Mouse (Mus musculus) heart, adult 2 months (tissue): Measurements from ENCODE around the gene Matn1. TPM values are rescaled to one million over a fixed set of nuclear protein-coding genes. Genes with fewer than 3 reads are reported as not detected.

Experiments used
- DNase-seq, 2 experiments: peaks; one replicate each; pipeline ENCODE4 v3.0.0; 2021
- H3K27ac ChIP-seq: fragments of 200-600 bp; 2 replicates; pipeline ENCODE4 v1.8.1; 2022
- H3K27me3 ChIP-seq: fragments of 200-500 bp; 2 replicates; pipeline ENCODE4 v1.6.1; 2012; ENCODE audit warnings: mild to moderate bottlenecking, low read length, inconsistent platforms, mixed read lengths; ENCODE audit not compliant: control insufficient read depth, insufficient read depth
- H3K36me3 ChIP-seq: fragments of 200-500 bp; 2 replicates; pipeline ENCODE4 v1.6.1; 2012; ENCODE audit warnings: low read length, inconsistent platforms; ENCODE audit not compliant: control insufficient read depth, insufficient read depth
- H3K4me1 ChIP-seq: fragments of 200-500 bp; 2 replicates; pipeline ENCODE4 v1.6.1; 2011; ENCODE audit warnings: low read length; ENCODE audit not compliant: control insufficient read depth, insufficient read depth
- H3K4me3 ChIP-seq: fragments of 200-600 bp; 2 replicates; pipeline ENCODE4 v1.8.1; 2022
- H3K79me2 ChIP-seq: fragments of 200-500 bp; replicated peaks from 2 replicates; pipeline ENCODE4 v1.6.1; 2012; ENCODE audit warnings: mild to moderate bottlenecking, inconsistent platforms, low read length, moderate library complexity, mixed read lengths; ENCODE audit not compliant: control insufficient read depth, insufficient read depth
- H3K9ac ChIP-seq: fragments of 200-500 bp; 2 replicates; pipeline ENCODE4 v1.6.1; 2012; ENCODE audit warnings: low read depth, mild to moderate bottlenecking, control low read depth, inconsistent platforms, low read length, mixed read lengths
- CTCF ChIP-seq: fragments of 200-600 bp; IDR thresholded peaks from 2 replicates; pipeline ENCODE4 v1.8.1; 2022; ENCODE audit warnings: antibody characterized with exemption, mild to moderate bottlenecking, moderate library complexity
- EP300 ChIP-seq: fragments of 200-500 bp; IDR thresholded peaks from 2 replicates; pipeline ENCODE4 v1.6.1; 2011; ENCODE audit warnings: low read depth, low read length, control low read depth; ENCODE audit not compliant: insufficient read depth
- POLR2A ChIP-seq: fragments of 200-500 bp; IDR thresholded peaks from 2 replicates; pipeline ENCODE4 v1.6.1; 2011; ENCODE audit warnings: mild to moderate bottlenecking, low read depth, low read length, control low read depth; ENCODE audit not compliant: insufficient read depth
- WGBS: fragments of 180-500 bp; shearing (Covaris S2); methylation state at CpG from one replicate; pipeline ENCODE4 v1.1.7; 2018; 5-methylcytosine and 5-hydroxymethylcytosine counted together
- intact Hi-C: fragments of 180-260 bp; cut with DNase I; formaldehyde crosslinking; loops from one replicate; pipeline ENCODE4 v1.15.1; 2025
- polyA plus RNA-seq: library from polyadenylated mRNA; depleted of rRNA; stranded (reverse); fragments of >200 nt; gene quantifications from 2 replicates; pipeline ENCODE4 v1.2.3, GENCODE M21; 2012
- total RNA-seq, 2 experiments: library from RNA; stranded (reverse); gene quantifications; 2 replicates each; pipeline ENCODE4 v1.2.3; 2021

Gene Matn1
- total and polyA plus RNA-seq, 3 experiments = 0.10 TPM; not detected in 2

GRCm38 (mm10) chr4:130909167-130909874 is 34.9 kb upstream of the Matn1 start:
- 67% methylated on average over 17 of the region's 17 CpGs for WGBS
- H3K27ac ChIP-seq = no peak overlapping the region
- H3K27me3 ChIP-seq = no peaks in the 10 kb centered on the region
- intact Hi-C loops = no loop called here
- H3K4me1 ChIP-seq = no peaks in the 10 kb centered on the region
- H3K9ac ChIP-seq = no peak overlapping the region
- H3K4me3 ChIP-seq = no peak overlapping the region
- no peak for TF ChIP-seq POLR2A
- no peak for TF ChIP-seq CTCF
- no peak for TF ChIP-seq EP300
- H3K79me2 ChIP-seq = no peaks in the 10 kb centered on the region
- no peak for DNase-seq
- no peaks in the 10 kb centered on the region for H3K36me3 ChIP-seq

- DNase-seq = no peak
- no peak overlapping the region for H3K27ac ChIP-seq
- H3K4me3 ChIP-seq = no peak overlapping the region
- intact Hi-C loops = no loop called here
- H3K9ac ChIP-seq = no peak overlapping the region
- 25% methylated on average over 7 of the region's 7 CpGs for WGBS
- H3K79me2 ChIP-seq = no peaks in the 10 kb centered on the region
- no peaks in the 10 kb centered on the region for H3K4me1 ChIP-seq
- no peak for TF ChIP-seq CTCF
- TF ChIP-seq POLR2A = no peak
- TF ChIP-seq EP300 = no peak
- no peaks in the 10 kb centered on the region for H3K27me3 ChIP-seq
- H3K36me3 ChIP-seq = no peaks in the 10 kb centered on the region
These were observed 33.5 kb upstream of the Matn1 start for GRCm38 (mm10) chr4:130910666-130911065.

- Histone ChIP-seq H3K9ac (no peak overlapping the region), H3K4me1 (no peaks in the 10 kb centered on the region), H3K4me3 (no peak overlapping the region), H3K27ac (no peak overlapping the region), H3K27me3 (no peaks in the 10 kb centered on the region), H3K36me3 (no peaks in the 10 kb centered on the region), H3K79me2 (no peaks in the 10 kb centered on the region)
- TF ChIP-seq CTCF (no peak), POLR2A (no peak), EP300 (no peak)
- no peak for DNase-seq
- intact Hi-C loops = no loop called here
- 85% methylated on average over 3 of the region's 3 CpGs for WGBS
These were observed 31.6 kb upstream of the Matn1 start for GRCm38 (mm10) chr4:130912626-130913025.

- peak; percentile 51 to 74 for DNase-seq
- no peaks in the 10 kb centered on the region for H3K4me1 ChIP-seq
- TF ChIP-seq POLR2A (peak; percentile 48; the same call in 1 of the 2 replicates), EP300 (no peak), CTCF (no peak)
- H3K27ac ChIP-seq = no peak within 1 kb of the TSS
- intact Hi-C loops = no loop called here
- H3K36me3 ChIP-seq = no peaks in the 10 kb centered on the region
- WGBS = 52% methylated on average over 11 of the region's 11 CpGs
- no peaks in the 10 kb centered on the region for H3K79me2 ChIP-seq
- no peak within 1 kb of the TSS for H3K4me3 ChIP-seq
- no peaks in the 10 kb centered on the region for H3K27me3 ChIP-seq
- H3K9ac ChIP-seq = peak within 1 kb of the TSS; percentile 25; the same call in 1 of the 2 replicates
These were observed 31.1 kb upstream of the Matn1 start, which contains the start of gene Laptm5 for GRCm38 (mm10) chr4:130913077-130913476. Laptm5 (plus strand) TSS chr4:130913125.

GRCm38 (mm10) chr4:130913511-130913910 is 30.7 kb upstream of the Matn1 start:
- TF ChIP-seq EP300 = no peak
- TF ChIP-seq POLR2A = no peak
- TF ChIP-seq CTCF = no peak
- Histone ChIP-seq H3K27ac (no peak overlapping the region), H3K4me3 (no peak overlapping the region)

GRCm38 (mm10) chr4:130914011-130914410 is 30.2 kb upstream of the Matn1 start:
- Histone ChIP-seq H3K4me1 (no peaks in the 10 kb centered on the region), H3K27me3 (no peaks in the 10 kb centered on the region), H3K4me3 (no peak overlapping the region), H3K36me3 (no peaks in the 10 kb centered on the region), H3K79me2 (no peaks in the 10 kb centered on the region), H3K27ac (no peak overlapping the region), H3K9ac (no peak overlapping the region)
- DNase-seq = peak in 1 of 2 experiments; percentile 64
- TF ChIP-seq EP300 (no peak), POLR2A (no peak), CTCF (no peak)
- intact Hi-C loops = no loop called here
- 78% methylated on average over 4 of the region's 4 CpGs for WGBS

More at GRCm38 (mm10) chr4:130913511-130913910, 30.7 kb upstream of the Matn1 start:
- Histone ChIP-seq H3K4me1 (no peaks in the 10 kb centered on the region), H3K9ac (peak overlapping the region; percentile 25; the same call in 1 of the 2 replicates), H3K27me3 (no peaks in the 10 kb centered on the region), H3K36me3 (no peaks in the 10 kb centered on the region), H3K79me2 (no peaks in the 10 kb centered on the region)
- intact Hi-C loops = no loop called here
- 76% methylated on average over 3 of the region's 3 CpGs for WGBS
- no peak for DNase-seq
